Mouse (Mus musculus) heart, adult 2 months (tissue): ENCODE measurements around the gene Keg1. TPM values are rescaled to one million over a fixed set of nuclear protein-coding genes. Genes with fewer than 3 reads are reported as not detected.
A peak's percentile ranks its signal among the peaks of the same experiment; 100 is the strongest.

Experiments used
- DNase-seq, 2 experiments: peaks; one replicate each; pipeline ENCODE4 v3.0.0; 2021
- H3K27ac ChIP-seq: fragments of 200-600 bp; 2 replicates; pipeline ENCODE4 v1.8.1; 2022
- H3K27me3 ChIP-seq: fragments of 200-500 bp; 2 replicates; pipeline ENCODE4 v1.6.1; 2012; ENCODE audit warnings: mild to moderate bottlenecking, low read length, inconsistent platforms, mixed read lengths; ENCODE audit not compliant: control insufficient read depth, insufficient read depth
- H3K36me3 ChIP-seq: fragments of 200-500 bp; 2 replicates; pipeline ENCODE4 v1.6.1; 2012; ENCODE audit warnings: low read length, inconsistent platforms; ENCODE audit not compliant: control insufficient read depth, insufficient read depth
- H3K4me1 ChIP-seq: fragments of 200-500 bp; 2 replicates; pipeline ENCODE4 v1.6.1; 2011; ENCODE audit warnings: low read length; ENCODE audit not compliant: control insufficient read depth, insufficient read depth
- H3K4me3 ChIP-seq: fragments of 200-600 bp; 2 replicates; pipeline ENCODE4 v1.8.1; 2022
- H3K79me2 ChIP-seq: fragments of 200-500 bp; replicated peaks from 2 replicates; pipeline ENCODE4 v1.6.1; 2012; ENCODE audit warnings: mild to moderate bottlenecking, inconsistent platforms, low read length, moderate library complexity, mixed read lengths; ENCODE audit not compliant: control insufficient read depth, insufficient read depth
- H3K9ac ChIP-seq: fragments of 200-500 bp; 2 replicates; pipeline ENCODE4 v1.6.1; 2012; ENCODE audit warnings: low read depth, mild to moderate bottlenecking, control low read depth, inconsistent platforms, low read length, mixed read lengths
- CTCF ChIP-seq: fragments of 200-600 bp; IDR thresholded peaks from 2 replicates; pipeline ENCODE4 v1.8.1; 2022; ENCODE audit warnings: antibody characterized with exemption, mild to moderate bottlenecking, moderate library complexity
- EP300 ChIP-seq: fragments of 200-500 bp; IDR thresholded peaks from 2 replicates; pipeline ENCODE4 v1.6.1; 2011; ENCODE audit warnings: low read depth, low read length, control low read depth; ENCODE audit not compliant: insufficient read depth
- POLR2A ChIP-seq: fragments of 200-500 bp; IDR thresholded peaks from 2 replicates; pipeline ENCODE4 v1.6.1; 2011; ENCODE audit warnings: mild to moderate bottlenecking, low read depth, low read length, control low read depth; ENCODE audit not compliant: insufficient read depth
- WGBS: fragments of 180-500 bp; shearing (Covaris S2); methylation state at CpG from one replicate; pipeline ENCODE4 v1.1.7; 2018; 5-methylcytosine and 5-hydroxymethylcytosine counted together
- intact Hi-C: fragments of 180-260 bp; cut with DNase I; formaldehyde crosslinking; loops from one replicate; pipeline ENCODE4 v1.15.1; 2025
- polyA plus RNA-seq: library from polyadenylated mRNA; depleted of rRNA; stranded (reverse); fragments of >200 nt; gene quantifications from 2 replicates; pipeline ENCODE4 v1.2.3, GENCODE M21; 2012
- total RNA-seq, 2 experiments: library from RNA; stranded (reverse); gene quantifications; 2 replicates each; pipeline ENCODE4 v1.2.3; 2021

Keg1 gene
- total and polyA plus RNA-seq, 3 experiments: 0.10 TPM; not detected in 2

GRCm38 (mm10) chr19:12722308-12722707, 26.7 kb downstream of the Keg1 start:
- Histone ChIP-seq H3K4me1 (no peaks in the 10 kb centered on the region), H3K9ac (no peak overlapping the region), H3K27ac (no peak overlapping the region), H3K27me3 (no peaks in the 10 kb centered on the region), H3K79me2 (no peaks in the 10 kb centered on the region), H3K36me3 (no peaks in the 10 kb centered on the region), H3K4me3 (no peak overlapping the region)
- 53% methylated on average over 2 of the region's 3 CpGs for WGBS
- peak; percentile 70 for TF ChIP-seq CTCF
- TF ChIP-seq POLR2A: no peak
- intact Hi-C loops: loop anchor here (2.0 kb wide), 1 partner anchor 74 kb away; the partner anchor contains the start of genes Lpxn and Zfp91
- peak; percentile 33 to 63 for DNase-seq

- Histone ChIP-seq H3K79me2 (no peaks in the 10 kb centered on the region), H3K27me3 (no peaks in the 10 kb centered on the region), H3K4me1 (no peaks in the 10 kb centered on the region), H3K36me3 (no peaks in the 10 kb centered on the region), H3K4me3 (no peak overlapping the region), H3K27ac (no peak overlapping the region), H3K9ac (no peak overlapping the region)
- WGBS: 64% methylated on average over 1 of the region's 1 CpGs
- DNase-seq: no peak
- no peak for TF ChIP-seq EP300
- no peak for TF ChIP-seq CTCF
- no peak for TF ChIP-seq POLR2A
- intact Hi-C loops: no loop called here
These were observed 30.3 kb downstream of the Keg1 start for GRCm38 (mm10) chr19:12725851-12726250.

GRCm38 (mm10) chr19:12731036-12731435, 35.5 kb downstream of the Keg1 start:
- TF ChIP-seq EP300 (no peak), CTCF (no peak), POLR2A (no peak)
- no peak overlapping the region for H3K9ac ChIP-seq
- no peak overlapping the region for H3K27ac ChIP-seq
- H3K79me2 ChIP-seq: no peaks in the 10 kb centered on the region
- WGBS: 70% methylated on average over 1 of the region's 1 CpGs
- no peaks in the 10 kb centered on the region for H3K36me3 ChIP-seq
- intact Hi-C loops: no loop called here
- no peaks in the 10 kb centered on the region; the same call in 1 of the 2 replicates for H3K4me1 ChIP-seq
- H3K4me3 ChIP-seq: no peak overlapping the region
- no peaks in the 10 kb centered on the region for H3K27me3 ChIP-seq
- no peak for DNase-seq

- no peak overlapping the region for H3K4me3 ChIP-seq
- WGBS: 81% methylated on average over 2 of the region's 2 CpGs
- no peaks in the 10 kb centered on the region for H3K36me3 ChIP-seq
- no peak for TF ChIP-seq CTCF
- no peak for TF ChIP-seq EP300
- TF ChIP-seq POLR2A: no peak
- H3K27me3 ChIP-seq: no peaks in the 10 kb centered on the region
- no peak for DNase-seq
- H3K27ac ChIP-seq: no peak overlapping the region
- no peak overlapping the region for H3K9ac ChIP-seq
- H3K4me1 ChIP-seq: no peaks in the 10 kb centered on the region; the same call in 1 of the 2 replicates
- H3K79me2 ChIP-seq: no peaks in the 10 kb centered on the region
- intact Hi-C loops: no loop called here
These were observed 36.4 kb downstream of the Keg1 start for GRCm38 (mm10) chr19:12731950-12732349.

- no peaks in the 10 kb centered on the region for H3K4me1 ChIP-seq
- TF ChIP-seq POLR2A (no peak), EP300 (no peak), CTCF (no peak)
- H3K36me3 ChIP-seq: no peaks in the 10 kb centered on the region
- no peak for DNase-seq
- H3K9ac ChIP-seq: no peak overlapping the region
- WGBS: 54% methylated on average over 3 of the region's 3 CpGs
- H3K4me3 ChIP-seq: no peak overlapping the region
- intact Hi-C loops: no loop called here
- no peaks in the 10 kb centered on the region for H3K79me2 ChIP-seq
- H3K27me3 ChIP-seq: no peaks in the 10 kb centered on the region
- no peak overlapping the region for H3K27ac ChIP-seq
These were observed 60.7 kb downstream of the Keg1 start for GRCm38 (mm10) chr19:12756286-12756685.

- H3K27ac ChIP-seq: no peak overlapping the region
- intact Hi-C loops: no loop called here
These were observed 63.4 kb downstream of the Keg1 start for GRCm38 (mm10) chr19:12758936-12759478.

More at GRCm38 (mm10) chr19:12758936-12759478, 63.4 kb downstream of the Keg1 start:
- WGBS: 95% methylated on average over 1 of the region's 1 CpGs
- Histone ChIP-seq H3K36me3 (no peaks in the 10 kb centered on the region), H3K79me2 (no peaks in the 10 kb centered on the region), H3K27me3 (no peaks in the 10 kb centered on the region), H3K9ac (no peak overlapping the region), H3K4me3 (no peak overlapping the region), H3K4me1 (no peaks in the 10 kb centered on the region)
- no peak for DNase-seq
- TF ChIP-seq CTCF (no peak), POLR2A (no peak), EP300 (no peak)
